Mouse (Mus musculus) CD4-positive, CD25-positive, alpha-beta regulatory T cell (primary cell): ENCODE measurements around the gene Cpeb3. TPM values are rescaled to one million over a fixed set of nuclear protein-coding genes. Genes with fewer than 3 reads are reported as not detected.

Experiments
- polyA plus RNA-seq: library from polyadenylated mRNA; unstranded; fragments of 100-300 nt; shearing (Covaris generic); gene quantifications from one replicate; pipeline ENCODE4 v1.2.1, GENCODE M21; 2017

Gene Cpeb3
- polyA plus RNA-seq, result 0.49 TPM

GRCm38 (mm10) chr19:37208176-37208755 lies at the start of gene Cpeb3:
TSS of gene Cpeb3 (minus strand) at chr19:37208601.

DNA sequence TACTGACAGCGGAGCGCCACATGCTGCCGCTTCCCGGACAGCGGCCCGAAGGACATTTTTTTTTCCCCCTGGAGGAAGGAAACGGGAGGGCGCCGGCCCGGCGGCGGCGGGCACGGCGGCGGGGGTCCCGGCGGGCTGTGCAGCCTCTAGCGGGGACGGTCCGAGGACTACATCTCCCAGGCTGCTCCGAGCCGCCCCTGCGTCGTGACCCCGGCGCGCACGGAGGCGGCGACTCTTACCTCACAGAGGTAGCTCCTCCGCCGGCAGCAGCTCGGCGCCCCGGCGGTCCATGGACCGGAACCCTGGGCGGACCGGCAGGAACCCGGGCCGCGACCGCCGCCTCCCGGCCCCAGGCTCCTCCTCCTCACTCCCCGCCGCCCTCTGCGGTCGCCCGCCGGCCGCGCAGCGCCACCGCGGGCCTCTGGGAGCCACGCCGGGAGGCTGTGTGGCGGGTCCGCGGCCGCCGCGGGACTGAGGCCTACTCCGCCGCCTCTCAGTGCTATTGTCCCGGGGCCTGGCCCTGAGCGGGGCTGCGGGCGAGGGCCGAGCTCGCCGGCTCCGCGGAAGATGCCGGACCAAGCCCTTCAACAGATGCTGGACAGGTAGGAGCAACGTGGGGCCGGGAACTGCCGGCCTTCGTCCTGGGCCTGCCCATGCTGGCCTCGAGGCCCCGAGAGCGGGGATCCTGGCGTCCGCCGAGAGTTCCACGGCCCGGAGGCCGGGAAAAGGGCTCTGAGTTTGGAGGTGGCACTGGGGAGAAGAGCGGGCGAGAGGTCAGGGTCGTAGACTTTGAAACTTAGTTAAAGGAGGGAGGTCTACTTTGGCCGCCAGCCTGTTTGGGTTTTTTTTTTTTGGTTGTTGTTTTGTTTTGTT lies 862 bp downstream of the Cpeb3 start, which contains the start of gene March5:
TSS of gene March5 (plus strand) at position 241 of the 873 bp plus-strand sequence.

Other genes starting within 250 kb of the Cpeb3 start
- gene March5, start 1.1 kb downstream of the Cpeb3 start, polyA plus RNA-seq, result 94.9 TPM
- 75.1 TPM for gene Ide, start 129.3 kb upstream of the Cpeb3 start, polyA plus RNA-seq
- 2.6 TPM for gene Kif11, start 167.8 kb upstream of the Cpeb3 start, polyA plus RNA-seq
- 0.59 TPM for gene Hhex, start 226.2 kb upstream of the Cpeb3 start, polyA plus RNA-seq